Mouse (Mus musculus): ENCODE data around the gene Arxes2. TPM values are rescaled to one million over a fixed set of nuclear protein-coding genes. Genes with fewer than 3 reads are reported as not detected.
A peak's percentile ranks its signal among the peaks of the same experiment; 100 is the strongest.
"Not testable (repeated sequence)": the region's sequence is repeated elsewhere in the genome, so short reads cannot be mapped to it uniquely, and the experiment has no call there.

Gene Arxes2
- polyA plus RNA-seq, 1 experiment from 2014 or later, result 75.7 TPM

- 33% methylated on average over 5 of the region's 5 CpGs for WGBS
- H3K4me3 ChIP-seq (ENCODE audit: low read depth, low read length), result no peak overlapping the region
- H3K27me3 ChIP-seq (ENCODE audit: control insufficient read depth, insufficient read depth, low read length), result no peaks in the 10 kb centered on the region
- no peak for ATAC-seq (ENCODE audit: insufficient number of reproducible peaks, insufficient read depth, low FRiP score, low read depth)
- no peak overlapping the region for H3K4me2 ChIP-seq (replicated peaks; ENCODE audit: low read depth, low read length)
- H3K27ac ChIP-seq (ENCODE audit: low read length), result no peak overlapping the region
- no peaks in the 10 kb centered on the region for H3K4me1 ChIP-seq (ENCODE audit: control insufficient read depth, insufficient read depth, low read length)
- no peaks in the 10 kb centered on the region for H3K36me3 ChIP-seq (ENCODE audit: control insufficient read depth, insufficient read depth, low read length)
- no peak overlapping the region for H3K9ac ChIP-seq (replicated peaks; ENCODE audit: low read depth, low read length)
- H3K9me3 ChIP-seq (ENCODE audit: control insufficient read depth, low read depth, low read length), result no peaks in the 10 kb centered on the region
Measured at GRCm38 (mm10) chrX:136007199-136007843, 13.7 kb downstream of the Arxes2 start.

DNA sequence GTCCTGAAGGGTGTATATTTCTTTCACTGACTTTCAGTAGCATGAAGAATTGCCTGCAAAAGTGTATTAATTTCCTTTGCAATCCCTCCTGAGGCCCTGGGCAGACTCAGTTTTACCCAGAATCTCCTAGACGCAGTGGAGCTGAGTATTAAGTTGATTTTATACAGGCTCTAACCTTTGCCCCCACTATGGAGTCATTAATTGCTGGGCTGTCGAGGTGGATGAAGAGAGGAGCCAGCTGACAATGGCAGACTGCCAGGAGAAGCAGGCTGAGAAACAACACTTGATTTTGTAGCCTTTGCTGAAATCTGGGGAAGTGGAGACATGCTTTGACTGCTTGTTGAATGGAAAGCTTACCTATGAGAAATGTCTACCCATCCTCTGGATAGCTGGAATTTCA, 20.8 kb downstream of the Arxes2 start:
- H3K4me1 ChIP-seq (ENCODE audit: control insufficient read depth, insufficient read depth, low read length), result no peaks in the 10 kb centered on the region
- 20% methylated on average over 2 of the region's 2 CpGs for WGBS
- peak; percentile 89; the same call in 1 of the 2 replicates for ATAC-seq (ENCODE audit: insufficient number of reproducible peaks, insufficient read depth, low FRiP score, low read depth)
- no peaks in the 10 kb centered on the region for H3K36me3 ChIP-seq (ENCODE audit: control insufficient read depth, insufficient read depth, low read length)
- no peak overlapping the region for H3K27ac ChIP-seq (ENCODE audit: low read length)
- H3K4me3 ChIP-seq (ENCODE audit: low read depth, low read length), result no peak overlapping the region
- H3K4me2 ChIP-seq (replicated peaks; ENCODE audit: low read depth, low read length), result no peak overlapping the region
- no peaks in the 10 kb centered on the region for H3K9me3 ChIP-seq (ENCODE audit: control insufficient read depth, low read depth, low read length)
- no peak overlapping the region for H3K9ac ChIP-seq (replicated peaks; ENCODE audit: low read depth, low read length)
- H3K27me3 ChIP-seq (ENCODE audit: control insufficient read depth, insufficient read depth, low read length), result no peaks in the 10 kb centered on the region

DNA sequence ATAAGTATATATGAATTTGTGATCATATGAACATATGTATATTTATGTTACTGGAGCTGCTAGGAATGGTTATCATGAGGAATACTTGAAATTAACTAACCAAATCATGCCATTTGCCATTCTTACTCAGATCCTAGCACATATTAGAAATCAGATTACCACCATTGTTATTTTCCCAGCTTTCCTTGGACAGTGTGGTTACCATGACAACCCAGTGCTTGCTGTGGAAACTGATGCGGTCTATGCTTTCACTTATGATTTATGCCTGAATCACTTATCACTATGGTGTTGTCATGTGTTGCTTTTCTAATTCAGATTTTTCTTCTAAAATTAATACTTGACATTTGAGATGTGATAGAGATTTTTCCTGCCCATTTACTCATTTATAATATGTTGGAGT, 36.7 kb downstream of the Arxes2 start:
- Histone ChIP-seq H3K9me3 (ENCODE audit: control insufficient read depth, low read depth, low read length) (no peaks in the 10 kb centered on the region), H3K4me3 (ENCODE audit: low read depth, low read length) (no peak overlapping the region), H3K4me2 (replicated peaks; ENCODE audit: low read depth, low read length) (no peak overlapping the region), H3K27me3 (ENCODE audit: control insufficient read depth, insufficient read depth, low read length) (no peaks in the 10 kb centered on the region), H3K36me3 (ENCODE audit: control insufficient read depth, insufficient read depth, low read length) (no peaks in the 10 kb centered on the region), H3K4me1 (ENCODE audit: control insufficient read depth, insufficient read depth, low read length) (no peaks in the 10 kb centered on the region), H3K27ac (ENCODE audit: low read length) (no peak overlapping the region), H3K9ac (replicated peaks; ENCODE audit: low read depth, low read length) (no peak overlapping the region)
- WGBS, result 62% methylated on average over 1 of the region's 1 CpGs
- ATAC-seq (ENCODE audit: insufficient number of reproducible peaks, insufficient read depth, low FRiP score, low read depth), result no peak

- H3K27me3 ChIP-seq (ENCODE audit: control insufficient read depth, insufficient read depth, low read length); H3K4me1 ChIP-seq (ENCODE audit: control insufficient read depth, insufficient read depth, low read length); H3K27ac ChIP-seq (ENCODE audit: low read length); H3K9me3 ChIP-seq (ENCODE audit: control insufficient read depth, low read depth, low read length); H3K9ac ChIP-seq (replicated peaks; ENCODE audit: low read depth, low read length); H3K36me3 ChIP-seq (ENCODE audit: control insufficient read depth, insufficient read depth, low read length): not testable (repeated sequence)
- WGBS, result 32% methylated on average over 6 of the region's 49 CpGs
- peak; percentile 94 for ATAC-seq (ENCODE audit: insufficient number of reproducible peaks, insufficient read depth, low FRiP score, low read depth)
- Histone ChIP-seq H3K4me3 (ENCODE audit: low read depth, low read length) (peak within 1 kb of the TSS; percentile 23), H3K4me2 (replicated peaks; ENCODE audit: low read depth, low read length) (peak within 1 kb of the TSS; percentile 35)
Measured at GRCm38 (mm10) chrX:136032799-136033763, 39.5 kb downstream of the Arxes2 start, which contains the start of gene Arxes1. TSS of gene Arxes1 (plus strand) at chrX:136033367.

- Histone ChIP-seq H3K27ac (ENCODE audit: low read length) (no peak overlapping the region), H3K4me2 (replicated peaks; ENCODE audit: low read depth, low read length) (no peak overlapping the region), H3K9me3 (ENCODE audit: control insufficient read depth, low read depth, low read length) (no peaks in the 10 kb centered on the region), H3K27me3 (ENCODE audit: control insufficient read depth, insufficient read depth, low read length) (no peaks in the 10 kb centered on the region), H3K36me3 (ENCODE audit: control insufficient read depth, insufficient read depth, low read length) (no peaks in the 10 kb centered on the region), H3K4me1 (ENCODE audit: control insufficient read depth, insufficient read depth, low read length) (no peaks in the 10 kb centered on the region), H3K9ac (replicated peaks; ENCODE audit: low read depth, low read length) (no peak overlapping the region), H3K4me3 (ENCODE audit: low read depth, low read length) (no peak overlapping the region)
- ATAC-seq (ENCODE audit: insufficient number of reproducible peaks, insufficient read depth, low FRiP score, low read depth), result no peak
- 85% methylated on average over 1 of the region's 1 CpGs for WGBS
Measured at GRCm38 (mm10) chrX:136043726-136044125, 50.1 kb downstream of the Arxes2 start.

Other genes with a start within 250 kb of the Arxes2 start
- gene Bhlhb9, start 196.2 kb upstream of the Arxes2 start, polyA plus RNA-seq (2014; fragmentation: Nextera tagmentation; extraction: Ambion mirVana), result 46.6 and 51.1 TPM in 2 replicates
- gene Gprasp2, start 154.8 kb upstream of the Arxes2 start, polyA plus RNA-seq (2014; fragmentation: Nextera tagmentation; extraction: Ambion mirVana), result 26.6 and 29.1 TPM in 2 replicates
- gene Arxes1, start 39.5 kb downstream of the Arxes2 start, polyA plus RNA-seq (2014; fragmentation: Nextera tagmentation; extraction: Ambion mirVana), result 33.5 and 36.2 TPM in 2 replicates
- 104 and 108 TPM in 2 replicates for gene Bex2, start 74.4 kb downstream of the Arxes2 start, polyA plus RNA-seq (2014; fragmentation: Nextera tagmentation; extraction: Ambion mirVana)
- 0.34 TPM in 1 of 2 replicates, not detected in the other for gene Nxf3, start 91.4 kb downstream of the Arxes2 start, polyA plus RNA-seq (2014; fragmentation: Nextera tagmentation; extraction: Ambion mirVana)
- 108 and 121 TPM in 2 replicates for gene Bex4, start 145.2 kb downstream of the Arxes2 start, polyA plus RNA-seq (2014; fragmentation: Nextera tagmentation; extraction: Ambion mirVana)
- 201 and 204 TPM in 2 replicates for gene Tceal8, start 178.5 kb downstream of the Arxes2 start, polyA plus RNA-seq (2014; fragmentation: Nextera tagmentation; extraction: Ambion mirVana)
- 1.6 and 2.0 TPM in 2 replicates for gene Tceal5, start 210.1 kb downstream of the Arxes2 start, polyA plus RNA-seq (2014; fragmentation: Nextera tagmentation; extraction: Ambion mirVana)
- 0.61 and 1.1 TPM in 2 replicates for gene Tceal7, start 221.0 kb downstream of the Arxes2 start, polyA plus RNA-seq (2014; fragmentation: Nextera tagmentation; extraction: Ambion mirVana)
- gene Bex1, start 221.7 kb downstream of the Arxes2 start, polyA plus RNA-seq (2014; fragmentation: Nextera tagmentation; extraction: Ambion mirVana), result 75.8 and 80.1 TPM in 2 replicates

All from stomach, embryonic 14.5 days (tissue).